Mouse (Mus musculus) lung, postnatal 0 days (tissue): ENCODE measurements around the gene Abcb9. TPM values are rescaled to one million over a fixed set of nuclear protein-coding genes. Genes with fewer than 3 reads are reported as not detected.

Experiments
- ATAC-seq: fragments of 200-750 bp; cut with Nextera tagmentation; 2 replicates; pipeline ENCODE4 v1.8.0; 2017; ENCODE audit warnings: moderate library complexity
- DNase-seq: peaks from one replicate; pipeline ENCODE4 v3.0.0-alpha.2; 2016; ENCODE audit warnings: low spot score
- H3K27ac ChIP-seq: fragments of 300-500 bp; sonication (generic); 2 replicates; pipeline ENCODE4 v1.5.1; 2014; ENCODE audit warnings: antibody characterized with exemption, mild to moderate bottlenecking, low read length, mixed read lengths
- H3K27me3 ChIP-seq: fragments of 300-500 bp; sonication (generic); replicated peaks from 2 replicates; pipeline ENCODE4 v1.6.1; 2014; ENCODE audit warnings: low read length, mixed read lengths; ENCODE audit not compliant: insufficient read depth
- H3K36me3 ChIP-seq: fragments of 300-500 bp; sonication (generic); 2 replicates; pipeline ENCODE4 v1.6.1; 2014; ENCODE audit warnings: low read length, mixed read lengths; ENCODE audit not compliant: insufficient read depth
- H3K4me1 ChIP-seq: fragments of 300-500 bp; sonication (generic); 2 replicates; pipeline ENCODE4 v1.6.1; 2014; ENCODE audit warnings: antibody characterized with exemption, low read depth, low read length, mixed read lengths; ENCODE audit not compliant: insufficient read depth
- H3K4me2 ChIP-seq: fragments of 300-500 bp; sonication (generic); replicated peaks from 2 replicates; pipeline ENCODE4 v1.6.1; 2014; ENCODE audit warnings: low read depth, mild to moderate bottlenecking, low read length, moderate library complexity, mixed read lengths
- H3K4me3 ChIP-seq: fragments of 300-500 bp; sonication (generic); 2 replicates; pipeline ENCODE4 v1.5.1; 2014; ENCODE audit warnings: low read depth, low read length
- H3K9ac ChIP-seq: fragments of 300-500 bp; sonication (generic); replicated peaks from 2 replicates; pipeline ENCODE4 v1.6.1; 2014; ENCODE audit warnings: low read depth, mild to moderate bottlenecking
- H3K9me3 ChIP-seq: fragments of 300-500 bp; sonication (generic); 2 replicates; pipeline ENCODE4 v1.6.1; 2016; ENCODE audit warnings: low read length, mixed read lengths
- CTCF ChIP-seq: IDR thresholded peaks from 2 replicates; pipeline ENCODE4 v1.5.1; 2016; ENCODE audit warnings: antibody characterized with exemption, mild to moderate bottlenecking
- EP300 ChIP-seq: IDR thresholded peaks from 2 replicates; pipeline ENCODE4 v1.6.1; 2016; ENCODE audit warnings: antibody characterized with exemption, mild to moderate bottlenecking, control low read depth
- WGBS: fragments of 180-500 bp; shearing (Covaris S2); extraction: QIAGEN DNeasy Blood & Tissue Kit; methylation state at CpG from one replicate; pipeline ENCODE4 v1.1.7; 2014; 5-methylcytosine and 5-hydroxymethylcytosine counted together
- polyA plus RNA-seq: library from polyadenylated mRNA; unstranded; fragments of >200 nt; fragmentation: Nextera tagmentation; extraction: Ambion mirVana; gene quantifications from 2 replicates; pipeline ENCODE4 v1.2.1, GENCODE M21; 2015

The Abcb9 gene
- polyA plus RNA-seq, 1 experiment from 2014 or later = 2.6 TPM

DNA sequence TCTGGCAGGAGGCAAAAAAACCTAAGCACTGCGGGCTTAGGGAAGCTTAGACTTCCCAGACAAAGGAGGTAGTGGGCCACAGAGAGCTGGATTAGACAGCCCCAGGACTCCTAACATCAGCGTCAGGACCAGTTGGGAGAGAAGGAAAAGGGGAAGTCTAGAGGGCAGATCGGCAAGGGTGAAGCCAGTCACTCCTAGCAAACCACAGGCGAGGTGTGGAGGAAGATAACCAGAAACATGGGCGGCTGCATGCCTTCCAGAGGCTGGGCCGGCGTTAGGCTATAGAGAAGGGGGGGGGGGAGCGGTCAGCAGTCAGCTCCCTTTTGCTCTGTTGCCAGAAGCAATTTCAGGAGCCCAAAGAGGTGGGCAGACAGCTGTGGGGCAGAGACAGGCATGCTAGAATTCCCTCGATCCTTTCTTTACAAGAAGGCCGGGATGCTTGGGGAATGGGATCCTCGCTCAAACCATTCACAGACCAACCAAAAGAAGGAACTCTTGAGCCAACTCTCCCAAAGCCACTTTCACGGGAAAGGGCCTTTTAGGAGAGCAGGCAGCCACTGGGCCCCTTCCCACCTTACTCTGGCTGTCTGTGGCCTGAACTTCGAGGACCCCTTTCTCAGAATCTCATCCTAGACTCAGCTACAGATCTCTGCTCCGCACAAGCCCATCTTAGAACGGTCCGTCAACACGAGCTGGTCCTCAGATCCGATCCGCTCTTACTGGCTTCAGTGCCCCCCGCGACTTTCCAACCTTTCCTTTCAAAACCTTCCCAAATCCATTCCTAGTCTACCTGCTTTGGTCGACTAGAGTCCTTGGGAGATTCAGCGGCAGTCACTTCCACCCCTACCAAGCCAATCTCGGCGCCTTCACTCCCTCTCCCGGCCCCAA is 64.3 kb downstream of the Abcb9 start:
- Histone ChIP-seq H3K4me2 (peak overlapping the region; percentile 81), H3K27me3 (no peaks in the 10 kb centered on the region), H3K36me3 (no peaks in the 10 kb centered on the region), H3K9me3 (no peaks in the 10 kb centered on the region), H3K27ac (peak overlapping the region; percentile 95), H3K9ac (peak overlapping the region; percentile 87), H3K4me3 (peak overlapping the region; percentile 92), H3K4me1 (peaks cover 14% of the 10 kb centered on the region; the same call in 1 of the 2 replicates)
- peak; percentile 68 for DNase-seq
- WGBS = 1% methylated on average over 25 of the region's 26 CpGs
- peak; percentile 60 for ATAC-seq
- TF ChIP-seq CTCF = no peak
- no peak for TF ChIP-seq EP300

DNA sequence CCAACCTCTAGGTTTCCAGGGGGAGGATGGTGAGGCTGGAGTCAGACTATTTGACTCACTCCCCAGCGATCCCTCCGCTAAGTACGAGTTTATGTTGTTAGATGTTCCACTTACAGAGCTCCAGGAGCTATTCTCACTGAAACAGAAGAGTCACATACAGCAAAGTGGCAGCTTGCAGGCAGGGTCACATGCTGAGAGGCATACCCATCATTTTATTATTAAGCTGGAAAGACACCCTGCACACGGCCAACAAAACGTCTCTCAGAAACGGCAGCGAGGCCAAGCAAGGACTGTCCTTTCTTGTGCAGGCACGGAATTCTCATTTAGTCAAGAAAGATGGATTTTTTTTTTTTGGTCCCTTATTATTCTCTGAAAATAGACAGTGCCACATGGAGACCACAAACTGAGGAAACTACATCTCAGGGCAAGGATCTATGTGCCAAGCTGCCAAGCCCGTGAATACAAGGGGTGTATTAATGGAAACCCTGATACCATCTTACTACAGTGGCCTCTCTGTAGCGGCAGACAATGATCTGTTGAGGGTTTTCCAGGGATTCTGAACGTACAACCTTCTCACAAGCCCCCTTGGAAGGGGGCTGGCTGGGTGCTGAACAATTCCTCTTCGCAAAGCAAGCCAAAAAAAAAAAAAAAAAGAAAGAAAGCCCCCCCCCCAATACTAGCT is 65.1 kb downstream of the Abcb9 start:
- Histone ChIP-seq H3K36me3 (no peaks in the 10 kb centered on the region), H3K4me1 (peaks cover 19% of the 10 kb centered on the region; the same call in 1 of the 2 replicates), H3K9ac (peak overlapping the region; percentile 87; the same call in 1 of the 2 replicates), H3K27me3 (no peaks in the 10 kb centered on the region), H3K9me3 (no peaks in the 10 kb centered on the region), H3K4me3 (peak overlapping the region; percentile 92), H3K27ac (peak overlapping the region; percentile 95), H3K4me2 (peak overlapping the region; percentile 81)
- peak; percentile 31 for DNase-seq
- WGBS = 37% methylated on average over 12 of the region's 12 CpGs
- TF ChIP-seq CTCF (no peak), EP300 (no peak)
- no peak for ATAC-seq

DNA sequence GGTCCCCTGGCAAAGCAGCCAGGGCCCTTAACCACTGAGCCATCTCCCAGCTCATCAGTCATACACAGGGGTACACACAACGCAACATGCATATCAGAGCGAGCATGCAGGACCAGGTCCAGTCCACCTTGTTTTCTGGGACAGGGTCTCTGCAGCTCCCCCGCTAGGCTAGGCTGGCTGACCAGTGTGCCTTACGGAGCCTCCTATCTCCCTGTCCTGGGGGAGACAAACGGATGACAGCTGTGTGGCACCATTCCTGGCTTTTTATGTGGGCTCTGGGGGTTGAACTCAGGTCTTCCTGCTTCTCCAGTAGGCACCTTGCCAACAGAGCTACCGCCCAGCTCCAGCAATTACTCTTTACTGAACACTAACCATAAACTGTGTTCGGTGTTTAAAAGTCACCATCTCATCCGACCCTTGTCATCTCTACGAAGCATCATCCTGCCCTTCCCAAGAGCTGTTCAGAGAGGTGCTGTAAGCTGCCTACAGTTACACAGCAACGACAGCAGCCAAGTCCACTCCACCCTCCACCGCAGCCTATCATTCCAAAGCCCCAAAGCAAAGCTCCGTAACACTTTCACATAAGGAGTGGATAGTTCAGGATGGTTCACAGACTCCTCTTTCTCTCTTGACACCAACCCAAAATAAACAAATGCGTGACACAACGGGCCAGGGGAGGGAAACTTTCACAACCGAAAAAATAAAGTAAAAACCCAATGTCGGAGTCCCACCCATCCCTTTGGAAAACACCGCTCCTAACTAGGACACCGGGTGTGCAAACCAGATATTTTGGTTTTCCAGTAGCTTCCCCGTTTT is 66.2 kb downstream of the Abcb9 start:
- H3K4me1 ChIP-seq = peaks cover 27% of the 10 kb centered on the region; the same call in 1 of the 2 replicates
- 63% methylated on average over 19 of the region's 19 CpGs for WGBS
- H3K27me3 ChIP-seq = no peaks in the 10 kb centered on the region
- ATAC-seq (no peak), DNase-seq (peak; percentile 59)
- H3K4me2 ChIP-seq = peak overlapping the region; percentile 81; the same call in 1 of the 2 replicates
- H3K27ac ChIP-seq = peak overlapping the region; percentile 51; the same call in 1 of the 2 replicates
- H3K36me3 ChIP-seq = no peaks in the 10 kb centered on the region
- no peaks in the 10 kb centered on the region for H3K9me3 ChIP-seq
- H3K4me3 ChIP-seq = no peak overlapping the region
- TF ChIP-seq CTCF (no peak), EP300 (no peak)
- H3K9ac ChIP-seq = no peak overlapping the region

DNA sequence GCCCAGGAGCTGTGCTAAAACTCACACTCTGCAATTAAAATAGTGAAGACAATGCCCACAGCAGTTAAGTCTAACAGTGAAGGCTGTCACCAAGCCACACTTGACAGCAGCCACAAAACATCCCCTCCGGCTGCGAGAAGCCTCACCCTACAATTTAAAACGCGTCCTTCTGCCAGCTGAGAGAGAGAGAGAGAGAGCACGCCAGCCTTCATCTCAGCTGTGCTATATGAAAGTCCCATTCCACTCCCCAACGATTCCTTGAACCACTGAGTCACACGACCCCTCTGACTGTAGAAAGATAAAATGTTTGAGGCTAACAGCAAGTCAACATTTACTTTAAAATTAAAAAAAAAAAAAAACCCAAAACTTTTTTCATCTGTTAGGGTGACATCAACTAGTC is 66.9 kb downstream of the Abcb9 start:
- Histone ChIP-seq H3K4me2 (no peak overlapping the region), H3K9me3 (no peaks in the 10 kb centered on the region), H3K4me3 (no peak overlapping the region), H3K27me3 (no peaks in the 10 kb centered on the region), H3K27ac (peak overlapping the region; percentile 38), H3K36me3 (no peaks in the 10 kb centered on the region), H3K9ac (no peak overlapping the region), H3K4me1 (peaks cover 27% of the 10 kb centered on the region; the same call in 1 of the 2 replicates)
- no peak for DNase-seq
- WGBS = 65% methylated on average over 7 of the region's 7 CpGs
- TF ChIP-seq CTCF = no peak
- no peak for TF ChIP-seq EP300
- no peak for ATAC-seq

DNA sequence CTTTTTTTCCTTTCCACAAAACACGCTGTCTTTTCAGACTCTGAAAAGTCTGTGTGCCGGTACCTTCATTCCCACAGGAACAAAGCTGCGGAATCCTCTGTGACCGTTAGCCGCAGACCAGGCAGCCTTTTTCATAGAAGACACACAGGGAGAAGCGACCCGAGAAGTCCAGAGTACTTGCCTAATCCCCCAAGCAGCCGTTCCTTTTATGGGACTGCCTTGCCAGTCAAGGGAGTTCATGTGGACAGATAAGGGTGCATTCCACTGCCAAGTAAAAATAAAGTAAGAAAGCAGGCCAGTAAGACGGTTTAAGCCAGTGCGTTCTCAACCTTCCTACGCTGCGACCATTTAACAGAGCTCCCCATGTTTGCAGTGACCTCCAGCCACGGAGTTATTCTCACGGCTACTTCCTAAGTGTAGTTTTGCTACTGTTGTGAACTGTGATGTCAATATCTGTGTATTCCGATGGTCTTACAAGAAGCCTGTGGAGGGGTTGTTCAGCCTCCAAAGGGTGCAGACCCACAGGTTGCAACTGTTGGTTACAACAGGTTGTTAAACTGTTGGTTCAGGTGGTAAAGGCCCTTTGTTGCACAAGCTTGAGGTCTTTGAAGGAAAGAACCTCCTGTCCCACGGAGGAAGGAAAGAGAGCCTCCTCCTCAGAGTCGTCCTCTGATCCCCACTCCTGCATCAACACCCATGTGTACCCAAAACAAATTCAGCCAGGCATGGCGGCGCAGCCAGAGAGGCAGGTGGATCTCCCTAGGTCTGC is 67.7 kb downstream of the Abcb9 start:
- H3K27ac ChIP-seq = peak overlapping the region; percentile 59
- H3K4me1 ChIP-seq = peaks cover 27% of the 10 kb centered on the region; the same call in 1 of the 2 replicates
- H3K4me3 ChIP-seq = no peak overlapping the region; the same call in 1 of the 2 replicates
- DNase-seq (peak; percentile 69), ATAC-seq (no peak)
- no peaks in the 10 kb centered on the region for H3K9me3 ChIP-seq
- H3K36me3 ChIP-seq = no peaks in the 10 kb centered on the region
- no peak for TF ChIP-seq EP300
- no peak for TF ChIP-seq CTCF
- no peak overlapping the region for H3K9ac ChIP-seq
- WGBS = 64% methylated on average over 19 of the region's 19 CpGs
- peak overlapping the region; percentile 14; the same call in 1 of the 2 replicates for H3K4me2 ChIP-seq
- no peaks in the 10 kb centered on the region for H3K27me3 ChIP-seq
